Mouse (Mus musculus) embryo, embryonic 10 days (tissue): ENCODE data around the gene Cybc1.

Experiments
- DNase-seq: peaks from one replicate; pipeline ENCODE4 v3.0.0-alpha.2; 2015; ENCODE audit warnings: low spot score

The Cybc1 gene

GRCm38 (mm10) chr11:121216831-121217230, 12.3 kb downstream of the Cybc1 start:
- DNase-seq: no peak

- DNase-seq: peak; percentile 99
Measured at GRCm38 (mm10) chr11:121204161-121205006, 24.7 kb downstream of the Cybc1 start, which contains the start of the genes Hexdc and Ogfod3. TSS of gene Hexdc (plus strand) at chr11:121204433. TSS of gene Ogfod3 (minus strand) at chr11:121204711.

GRCm38 (mm10) chr11:121203859-121204160, 25.3 kb downstream of the Cybc1 start:
- no peak for DNase-seq

GRCm38 (mm10) chr11:121201436-121202198, 27.5 kb downstream of the Cybc1 start:
- peak; percentile 65 for DNase-seq

- no peak for DNase-seq
Measured at GRCm38 (mm10) chr11:121200781-121201180, 28.3 kb downstream of the Cybc1 start.

DNA sequence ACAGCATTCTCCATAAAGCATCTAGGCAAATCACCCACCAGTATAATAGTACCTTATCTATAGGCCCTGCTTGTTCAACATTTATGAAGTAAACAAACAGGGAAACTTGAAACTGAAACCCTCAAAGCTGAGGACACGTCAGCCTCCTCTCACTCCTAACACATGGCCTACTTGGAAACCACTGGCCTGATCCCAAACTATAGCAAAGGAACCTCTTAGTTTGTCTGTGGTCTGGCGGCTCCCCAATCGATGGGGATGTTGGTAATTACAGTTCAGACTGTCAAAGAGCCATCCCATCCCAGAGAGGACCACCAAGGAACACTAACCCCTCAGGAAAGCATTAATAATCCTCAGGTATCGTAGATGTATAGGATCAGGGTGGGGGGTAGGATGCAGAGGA, 29.3 kb downstream of the Cybc1 start:
- no peak for DNase-seq

DNA sequence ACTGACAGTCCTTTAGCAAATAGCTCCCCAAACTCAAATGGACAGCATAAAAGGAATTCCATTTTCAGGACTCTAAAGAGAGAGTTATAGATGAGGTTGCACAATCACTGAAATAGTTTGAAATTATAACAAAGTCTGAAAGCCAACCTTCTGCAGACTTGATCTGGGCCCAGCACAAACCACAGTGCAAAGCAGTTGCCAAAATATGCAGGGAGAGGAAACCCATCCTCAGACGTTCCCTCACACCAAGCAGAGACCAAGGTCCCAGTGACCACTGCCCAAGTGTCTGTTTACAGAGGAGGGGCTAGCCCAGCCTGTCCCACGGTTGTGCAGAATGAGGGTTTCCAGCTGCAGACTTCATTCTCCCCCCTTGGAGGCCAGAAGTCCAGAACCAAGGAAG, 30.5 kb downstream of the Cybc1 start:
- no peak for DNase-seq

DNA sequence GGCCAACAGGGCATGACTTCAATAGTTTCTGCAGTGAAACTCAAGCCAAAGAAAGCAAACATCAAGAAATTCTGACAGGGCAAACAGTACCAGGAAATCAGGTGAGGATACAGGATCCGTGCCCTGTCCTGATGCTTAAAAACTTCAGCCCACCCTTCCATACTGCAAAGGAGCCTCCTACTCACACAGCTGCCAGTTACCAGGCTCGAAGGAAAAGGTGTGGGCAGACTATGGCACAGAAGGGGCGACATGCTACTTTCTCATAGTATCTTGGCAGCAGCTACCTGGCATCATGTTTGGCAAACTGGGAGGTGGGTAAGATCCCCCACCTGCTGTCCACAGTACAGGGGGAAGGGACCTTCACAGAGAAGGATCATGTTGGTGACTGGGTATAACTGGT, 35.7 kb downstream of the Cybc1 start:
- no peak for DNase-seq

DNA sequence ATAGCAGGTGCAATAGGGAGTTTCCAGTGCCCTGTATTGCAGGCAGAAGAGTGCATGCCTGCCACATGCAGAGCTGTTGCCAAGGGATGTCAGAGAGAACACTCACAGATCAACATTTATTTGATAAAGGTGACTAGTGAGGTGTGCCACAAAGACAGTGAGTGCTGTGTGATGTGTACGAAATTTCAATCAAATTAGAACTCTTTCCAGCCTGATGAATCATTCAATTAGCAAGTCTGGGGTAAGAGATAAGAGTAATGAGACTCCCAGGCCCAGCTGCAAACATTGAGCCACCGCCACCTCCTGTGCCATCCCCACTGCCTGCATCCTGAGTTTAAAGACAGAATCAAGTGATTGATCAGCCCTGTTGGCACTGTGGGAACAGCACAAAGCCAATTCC, 36.4 kb downstream of the Cybc1 start:
- no peak for DNase-seq

- DNase-seq: no peak
Measured at GRCm38 (mm10) chr11:121189681-121190080, 39.4 kb downstream of the Cybc1 start.

DNA sequence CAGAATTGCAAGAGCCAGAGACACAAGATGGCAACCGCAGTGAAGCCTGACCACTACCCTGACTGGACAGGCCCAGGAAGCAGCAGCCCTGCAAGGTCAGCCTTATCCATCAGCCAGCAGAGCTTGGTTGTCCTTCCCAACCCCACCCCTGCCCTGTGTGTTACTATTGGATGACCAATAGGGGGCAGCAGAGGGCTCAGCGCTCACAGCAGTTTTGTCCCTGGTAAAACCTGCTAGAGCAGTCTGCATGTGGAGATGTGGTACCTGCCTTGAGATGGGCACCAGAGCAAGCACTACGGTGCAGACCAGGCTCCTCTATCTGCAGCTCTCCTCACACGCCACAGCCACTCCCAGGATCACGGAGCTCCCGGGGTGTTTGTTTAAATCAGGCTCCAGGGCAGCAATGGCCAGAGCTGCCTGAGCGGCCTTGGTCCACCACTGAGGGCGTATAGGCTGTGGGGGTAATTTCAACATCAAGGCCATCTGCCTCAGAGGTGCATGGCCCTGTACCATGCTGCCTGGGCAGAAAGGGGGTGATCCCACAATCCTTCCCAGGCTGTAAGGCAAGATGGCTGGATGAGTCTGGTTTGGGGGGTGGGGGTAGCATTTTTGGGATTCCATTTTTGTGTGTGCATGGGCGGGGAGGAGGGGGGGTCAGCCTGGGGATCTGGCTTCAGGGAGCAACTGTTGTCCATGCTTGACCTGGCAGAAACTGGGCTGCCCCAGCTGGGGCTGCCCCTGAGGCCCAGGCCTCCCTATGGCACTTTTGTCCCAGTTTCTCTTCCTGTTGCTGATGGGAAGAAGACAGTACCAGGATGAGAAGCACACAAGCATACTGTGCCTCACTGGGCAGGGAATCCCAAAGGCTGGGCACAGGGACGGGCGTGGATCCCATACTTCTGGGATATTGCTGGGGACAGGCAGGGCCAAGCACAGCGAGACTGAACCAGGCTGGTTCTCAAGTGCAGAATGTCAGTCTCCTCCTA, 52.5 kb downstream of the Cybc1 start:
- DNase-seq: peak; percentile 75

- no peak for DNase-seq
Measured at GRCm38 (mm10) chr11:121174234-121174633, 54.9 kb downstream of the Cybc1 start.

GRCm38 (mm10) chr11:121173203-121173602, 55.9 kb downstream of the Cybc1 start:
- DNase-seq: no peak
